Mouse (Mus musculus) E14TG2a.4 (cell line): ENCODE measurements at regions not wholly inside any gene's neighbourhood (a gene's known extent, or its start where the extent isn't known, plus 50 kb on each side); places are given as distances from the start of the nearest gene placed in this dataset.

Source experiments
- CTCF ChIP-seq: conservative IDR thresholded peaks from 2 replicates; pipeline ENCODE4 v1.5.1; 2014; ENCODE audit warnings: low read length
- NANOG ChIP-seq: IDR thresholded peaks from 2 replicates; pipeline ENCODE4 v1.6.1; 2014; ENCODE audit warnings: borderline replicate concordance, low read length, mixed read lengths
- POU5F1 ChIP-seq: IDR thresholded peaks from 2 replicates; pipeline ENCODE4 v1.6.1; 2014; ENCODE audit warnings: low read length, borderline replicate concordance

DNA sequence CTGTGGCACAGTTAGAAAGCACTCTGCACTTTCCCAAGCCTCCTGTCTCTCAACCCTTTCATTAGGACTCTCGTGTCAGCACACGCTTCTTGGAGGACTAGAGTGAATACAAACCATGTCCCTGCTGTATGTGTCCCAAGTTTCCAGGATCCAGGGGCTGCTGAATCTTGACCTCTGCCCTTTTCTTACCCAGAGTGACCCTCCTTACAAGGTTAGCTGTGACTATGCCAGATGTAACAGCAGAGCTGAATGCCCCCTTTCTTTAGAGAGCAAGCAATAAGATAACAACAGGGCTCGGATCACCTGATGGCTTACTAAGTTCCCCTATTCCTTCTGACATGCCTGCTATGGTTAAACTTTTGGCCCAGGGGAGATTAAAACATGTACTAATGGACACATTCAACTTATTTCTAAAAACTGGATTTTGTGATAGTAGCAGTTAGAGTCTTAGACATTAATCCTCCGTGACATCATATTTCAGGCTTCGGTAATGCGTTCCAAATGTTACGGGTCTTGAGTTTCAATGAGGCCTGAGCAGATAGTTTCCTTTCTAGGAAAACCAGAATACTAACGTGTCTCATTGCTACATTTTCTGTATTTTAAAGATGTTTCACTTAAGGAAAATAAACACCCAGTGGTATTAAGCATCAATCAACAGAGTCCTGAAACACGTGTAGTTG lies 607.0 kb downstream of the Dhx35 start:
- TF ChIP-seq CTCF = no peak
- TF ChIP-seq POU5F1 = no peak
- TF ChIP-seq NANOG = no peak
